Mouse (Mus musculus) fat pad, adult 2 months (tissue): ENCODE results near the gene Ccdc36.

Experiments used
- DNase-seq: peaks from one replicate; pipeline ENCODE4 v3.0.0-alpha.2; 2011; ENCODE audit warnings: low read depth, low spot score; ENCODE audit errors: extremely low read depth

The Ccdc36 gene

GRCm38 (mm10) chr9:108428384-108428783 lies at the start of gene Ccdc36:
Gene Ccdc36, minus strand, starts transcription at chr9:108428484.
- DNase-seq: no peak

- no peak for DNase-seq
These were observed 46.2 kb upstream of the Ccdc36 start for GRCm38 (mm10) chr9:108474528-108474927.

- no peak for DNase-seq
These were observed 41.6 kb upstream of the Ccdc36 start for GRCm38 (mm10) chr9:108469845-108470244.

DNA sequence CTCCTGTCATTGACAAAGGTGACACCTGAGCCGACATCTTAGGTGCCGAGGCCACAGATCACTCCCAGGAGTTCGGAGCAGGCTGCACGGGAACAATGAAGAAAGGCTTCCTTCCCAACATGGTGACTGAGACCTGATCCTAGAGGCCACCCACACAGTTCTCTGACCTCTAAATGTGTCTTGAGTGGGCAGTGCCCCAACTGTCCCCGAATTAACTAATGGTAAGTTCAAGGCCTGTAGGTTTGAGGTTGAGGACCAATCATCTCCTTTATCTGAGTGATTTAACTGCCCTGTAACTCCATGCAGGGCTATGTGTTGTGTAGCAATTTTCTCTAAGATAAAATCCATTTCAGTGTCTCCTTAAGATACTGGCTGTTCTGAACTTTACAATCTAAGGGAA lies 41.1 kb upstream of the Ccdc36 start:
- DNase-seq: no peak

DNA sequence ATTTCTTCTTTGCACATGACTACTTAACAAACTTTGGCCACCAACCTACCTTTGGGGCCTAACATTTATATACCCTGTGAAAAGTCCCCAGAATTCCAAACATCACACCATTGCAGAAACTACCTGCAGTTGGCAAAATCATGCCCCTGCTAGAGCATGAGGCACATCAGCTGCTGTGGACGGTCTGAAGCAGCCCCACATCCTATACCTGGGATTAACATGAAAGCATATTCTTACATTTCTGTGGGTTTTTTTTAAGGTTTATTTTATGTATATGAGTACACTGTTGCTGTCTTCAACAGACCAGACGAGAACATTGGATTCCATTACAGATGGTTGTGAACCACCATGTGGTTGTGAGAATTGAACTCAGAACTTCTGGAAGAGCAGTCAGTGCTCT lies 37.9 kb upstream of the Ccdc36 start:
- no peak for DNase-seq

GRCm38 (mm10) chr9:108463713-108464112 lies 35.4 kb upstream of the Ccdc36 start:
- DNase-seq: no peak

GRCm38 (mm10) chr9:108462192-108462591 lies 33.9 kb upstream of the Ccdc36 start:
- DNase-seq: no peak

DNA sequence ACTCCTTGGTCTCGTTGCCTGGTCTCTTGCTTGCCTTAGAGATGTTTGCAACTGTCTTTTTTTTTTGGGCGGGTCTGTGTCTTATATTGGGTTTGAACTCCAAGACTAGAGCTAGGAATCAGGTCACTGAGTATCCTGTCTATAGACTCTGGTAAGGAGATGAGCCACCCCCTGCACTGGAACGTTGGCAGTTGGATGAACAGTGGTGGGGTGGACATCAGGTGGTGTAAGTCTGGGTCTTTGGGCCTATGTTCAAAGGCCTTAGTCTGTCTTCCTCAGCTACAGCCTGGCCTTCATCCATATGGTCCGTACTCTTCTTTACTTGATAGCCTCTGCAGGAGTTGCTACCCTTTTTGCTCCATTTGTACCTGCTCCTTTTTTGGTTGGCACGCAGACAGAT lies 33.4 kb upstream of the Ccdc36 start:
- DNase-seq: no peak

DNA sequence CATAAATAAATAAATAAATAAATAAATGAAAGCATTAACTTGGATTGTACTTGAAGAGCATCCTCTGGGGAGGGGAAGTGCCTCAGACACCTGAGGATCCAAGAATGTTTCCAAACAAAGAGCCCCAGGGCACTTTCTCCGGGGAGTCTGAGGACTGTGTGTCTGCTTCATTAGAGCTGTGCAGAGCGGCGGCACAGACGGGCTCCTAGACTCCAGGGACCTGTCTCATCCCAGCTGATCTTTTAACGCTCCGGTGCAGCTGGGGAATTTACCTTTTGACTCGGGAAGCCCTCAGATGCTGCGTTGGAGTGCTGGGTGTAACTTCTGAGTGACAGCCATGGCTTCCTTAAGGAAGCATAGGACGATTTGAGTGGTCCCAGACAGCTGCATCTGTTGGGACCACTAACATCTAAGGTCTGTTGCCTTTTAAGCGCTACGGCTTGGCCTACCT lies 32.9 kb upstream of the Ccdc36 start, which contains the start of gene Klhdc8b:
TSS of gene Klhdc8b (minus strand) at position 401 of the 451 bp plus-strand sequence.
- no peak for DNase-seq

GRCm38 (mm10) chr9:108460319-108461178 lies 32.3 kb upstream of the Ccdc36 start, which contains the start of gene Ccdc71:
Gene Ccdc71, plus strand, starts transcription at chr9:108460527.
- DNase-seq: no peak

- DNase-seq: peak; percentile 99
These were observed 31.6 kb upstream of the Ccdc36 start for GRCm38 (mm10) chr9:108459939-108460318.

- DNase-seq: no peak
These were observed 28.7 kb upstream of the Ccdc36 start for GRCm38 (mm10) chr9:108456953-108457352.

DNA sequence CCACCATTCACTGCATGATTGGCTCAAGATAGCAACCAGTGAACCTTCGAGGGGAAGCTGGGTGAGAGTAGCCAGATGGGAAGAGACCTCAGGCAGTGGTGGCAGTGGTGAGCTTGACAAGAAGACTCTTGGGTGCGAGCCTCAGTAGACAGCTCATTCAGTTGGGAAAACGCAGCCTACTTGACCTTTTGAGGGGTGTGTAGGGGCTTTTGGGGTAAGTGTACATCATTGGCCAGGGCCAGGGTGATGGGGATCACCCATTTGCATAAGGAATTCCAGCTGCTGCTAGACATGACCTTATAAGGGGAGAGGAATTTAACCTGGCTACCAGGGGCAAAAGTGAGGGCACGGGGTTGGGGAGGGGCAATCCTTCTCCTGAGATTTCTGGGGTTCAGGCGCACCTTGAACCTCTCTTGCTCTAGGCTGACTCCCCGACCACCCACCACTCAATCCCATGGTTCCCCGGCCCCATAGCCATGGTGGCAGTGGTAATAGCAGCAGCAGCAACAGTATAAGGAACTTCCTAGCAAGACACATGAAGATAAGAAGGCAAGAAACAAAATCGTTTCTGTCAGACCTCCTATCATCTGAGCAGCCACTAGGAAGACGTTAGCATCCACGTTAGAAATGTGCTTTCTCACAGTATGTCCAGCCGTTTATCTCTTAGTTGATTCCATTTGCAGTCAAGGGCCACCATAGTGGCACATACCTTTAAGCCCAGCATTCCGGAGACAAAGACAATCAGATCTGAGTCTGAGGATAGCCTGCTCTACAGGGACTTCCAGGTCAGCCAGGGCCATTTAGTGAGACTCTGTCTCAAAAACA lies 27.7 kb upstream of the Ccdc36 start:
- DNase-seq: no peak

DNA sequence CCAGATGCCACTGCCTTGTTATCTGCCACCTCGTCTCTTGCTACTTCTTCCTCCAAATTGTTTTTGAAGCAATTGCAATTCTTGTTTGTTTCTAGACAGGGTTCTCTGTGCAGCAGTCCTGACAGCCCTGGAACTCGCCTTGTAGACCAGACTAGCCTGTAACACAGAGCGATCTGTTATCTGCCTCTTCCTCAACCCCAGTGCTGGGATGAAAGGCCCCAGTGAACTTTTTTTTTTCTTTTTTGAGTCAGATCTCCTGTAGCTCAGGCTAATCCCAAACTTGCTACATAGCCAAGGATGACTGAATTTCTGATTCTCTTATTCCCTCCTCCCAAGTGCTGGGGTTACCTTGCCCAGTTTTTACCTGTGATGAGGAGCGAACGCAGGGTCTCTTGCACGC lies 26.1 kb upstream of the Ccdc36 start:
- no peak for DNase-seq

DNA sequence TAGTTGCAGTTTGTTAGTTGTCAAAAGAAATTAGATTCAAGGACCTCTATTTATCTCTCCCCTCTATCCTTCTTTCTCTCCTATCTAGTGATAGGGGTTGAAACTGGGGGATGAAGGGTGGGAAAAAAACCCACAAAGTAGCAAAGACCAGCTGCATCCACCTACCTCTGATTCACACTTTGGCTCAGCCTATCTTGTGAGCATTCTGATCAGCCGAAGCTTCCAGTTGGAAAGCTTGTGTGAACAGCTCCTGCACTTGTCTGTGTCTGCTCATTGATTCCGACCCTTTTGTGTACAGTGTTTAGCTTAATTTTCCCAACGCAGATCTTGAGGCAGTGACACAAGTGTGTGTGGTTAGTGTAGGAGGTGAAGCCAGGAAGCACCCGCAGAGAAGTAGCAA lies 25.2 kb upstream of the Ccdc36 start:
- DNase-seq: no peak

DNA sequence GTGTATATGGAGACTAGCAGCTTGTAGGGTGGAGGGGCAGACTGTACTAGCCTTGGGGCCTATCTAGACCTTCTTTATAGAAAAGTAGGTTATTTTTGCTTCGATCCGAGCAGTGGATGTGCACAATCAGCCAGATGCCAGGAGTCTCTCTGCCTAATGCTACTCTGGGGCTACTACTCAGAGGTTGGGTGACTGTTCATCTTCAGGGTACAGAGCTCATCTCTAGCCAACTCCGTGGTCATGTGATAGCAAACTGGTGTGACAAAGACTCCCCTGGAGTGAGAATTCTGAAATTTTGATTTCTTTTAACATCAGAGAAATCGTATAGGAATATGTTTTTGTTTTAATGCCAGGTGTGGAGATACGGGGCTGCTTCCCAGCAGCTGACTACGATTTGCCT lies 24.6 kb upstream of the Ccdc36 start:
- no peak for DNase-seq

DNA sequence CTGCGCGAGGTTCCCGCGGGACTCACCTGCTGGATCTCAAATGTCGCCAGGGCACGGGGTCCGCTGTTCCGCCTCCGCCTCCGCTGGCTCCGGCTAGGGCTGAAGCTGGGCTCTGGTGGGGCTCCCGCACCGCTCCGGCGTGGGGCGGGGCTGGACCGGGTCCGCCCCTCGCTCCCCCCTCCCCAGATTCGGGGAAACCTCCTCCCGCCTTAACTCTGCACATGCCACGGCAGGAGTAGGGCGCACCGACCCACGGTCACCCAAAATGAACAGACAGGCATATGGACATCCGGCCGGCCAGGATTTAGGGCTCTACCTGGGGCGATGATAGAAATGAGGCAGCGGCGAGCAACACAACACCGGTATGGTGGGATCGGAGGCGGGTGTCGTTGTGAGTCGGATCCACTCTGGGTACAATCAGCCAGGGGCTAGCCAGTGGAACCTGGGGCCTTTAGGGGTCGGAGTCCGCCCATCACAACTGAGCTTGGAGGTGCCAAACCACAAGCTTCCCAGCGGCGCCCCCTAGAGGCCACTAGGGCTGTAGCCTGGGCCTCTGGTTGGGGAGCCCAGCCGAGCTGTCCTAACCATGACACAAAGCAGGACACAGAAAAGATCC lies 24.1 kb upstream of the Ccdc36 start:
- no peak for DNase-seq

DNA sequence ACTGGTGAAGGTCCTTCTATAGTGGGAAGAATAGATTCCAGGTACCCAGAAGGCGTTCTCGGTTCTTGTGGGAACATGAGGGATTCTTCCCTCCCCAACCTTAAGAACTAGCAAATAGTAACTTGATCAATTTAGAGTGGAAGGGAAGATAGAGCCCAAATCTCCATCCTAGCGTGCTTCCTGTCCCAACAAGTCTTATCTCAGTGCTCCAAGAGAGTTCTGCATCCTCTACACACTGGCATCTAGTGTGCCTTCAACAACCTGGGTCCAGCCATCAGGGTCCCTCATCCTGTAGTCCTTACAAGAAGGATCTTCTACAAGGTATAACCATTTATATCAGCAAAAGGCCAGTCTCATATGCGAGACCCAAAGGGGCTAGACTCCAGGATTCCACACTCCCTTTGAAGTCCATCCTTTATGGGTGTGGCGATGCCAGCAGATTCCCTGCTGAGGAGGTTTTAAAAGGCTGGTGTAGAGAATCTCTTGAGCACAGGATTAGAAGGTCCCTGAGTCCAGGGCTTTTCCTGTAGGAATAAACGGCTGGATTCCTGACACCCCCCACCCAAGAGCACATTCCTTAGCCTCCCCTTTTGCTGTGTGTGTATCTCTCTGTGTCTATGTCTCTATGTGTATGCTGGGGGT lies 23.4 kb upstream of the Ccdc36 start:
- DNase-seq: no peak

DNA sequence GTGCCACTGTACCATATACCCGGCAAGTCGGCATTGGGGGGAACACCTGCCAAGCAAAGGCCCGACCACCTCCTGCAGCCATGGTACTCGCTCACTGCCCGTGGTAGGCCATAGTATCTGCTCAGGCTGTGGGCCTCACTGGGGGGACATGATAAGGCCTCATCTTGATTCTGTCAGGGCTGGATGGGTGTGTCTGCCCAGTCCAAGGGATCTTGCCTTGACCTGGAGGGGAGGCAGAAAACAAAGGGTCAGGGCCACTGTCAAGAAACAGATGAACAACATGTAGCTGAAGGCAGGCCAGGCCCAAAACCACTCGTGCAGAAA lies 22.8 kb upstream of the Ccdc36 start:
- no peak for DNase-seq

- DNase-seq: no peak
These were observed 22.2 kb upstream of the Ccdc36 start for GRCm38 (mm10) chr9:108450292-108451169.
